Mouse (Mus musculus) myocyte (in vitro differentiated cells): ENCODE results near the gene Lrig1. TPM values are rescaled to one million over a fixed set of nuclear protein-coding genes. Genes with fewer than 3 reads are reported as not detected.
A peak's percentile ranks its signal among the peaks of the same experiment; 100 is the strongest.

Experiments
- H3K27me3 ChIP-seq: one replicate; pipeline ENCODE4 v1.6.1; 2011; ENCODE audit not compliant: control insufficient read depth, insufficient read depth, insufficient read length
- H3K36me3 ChIP-seq: one replicate; pipeline ENCODE4 v1.6.1; 2011; ENCODE audit not compliant: control insufficient read depth, insufficient read depth
- H3K4me2 ChIP-seq: one replicate; pipeline ENCODE4 v1.6.1; 2011; ENCODE audit warnings: low read depth, control low read depth
- H3K4me3 ChIP-seq: one replicate; pipeline ENCODE4 v1.5.1; 2011; ENCODE audit warnings: mild to moderate bottlenecking, control low read depth, moderate library complexity
- H3K79me2 ChIP-seq: one replicate; pipeline ENCODE4 v1.6.1; 2011; ENCODE audit not compliant: control insufficient read depth, insufficient read depth
- H3ac ChIP-seq: one replicate; pipeline ENCODE4 v1.6.1; 2011; ENCODE audit not compliant: control insufficient read depth, insufficient read length
- CEBPB ChIP-seq: IDR thresholded peaks from 2 replicates; pipeline ENCODE4 v1.6.1; 2011; ENCODE audit warnings: mild to moderate bottlenecking, moderate library complexity; ENCODE audit not compliant: poor library complexity, insufficient read depth, severe bottlenecking
- E2F4 ChIP-seq: IDR thresholded peaks from one replicate; pipeline ENCODE4 v1.6.1; 2011; ENCODE audit warnings: mild to moderate bottlenecking, control low read depth, moderate library complexity; ENCODE audit not compliant: insufficient read depth
- MAX ChIP-seq: IDR thresholded peaks from one replicate; pipeline ENCODE4 v1.6.1; 2011; ENCODE audit warnings: low read depth, mild to moderate bottlenecking, control low read depth
- MYOD1 ChIP-seq, 3 experiments: IDR thresholded peaks; one replicate each; pipeline ENCODE4 v1.6.1; 2011; ENCODE audit warnings: control low read depth in 2 of 3, low read depth in 2 of 3, mild to moderate bottlenecking in 2 of 3, moderate library complexity in 1 of 3; ENCODE audit not compliant: insufficient read length in 2 of 3, control insufficient read depth in 1 of 3
- MYOG ChIP-seq, 3 experiments: IDR thresholded peaks; one replicate each; pipeline ENCODE4 v1.6.1; 2011; ENCODE audit warnings: control low read depth in 2 of 3, low read depth in 2 of 3, mild to moderate bottlenecking in 2 of 3; ENCODE audit not compliant: insufficient read length in 2 of 3, control insufficient read depth in 1 of 3, insufficient read depth in 1 of 3
- POLR2A ChIP-seq: IDR thresholded peaks from one replicate; pipeline ENCODE4 v1.6.1; 2011; ENCODE audit warnings: low read depth, mild to moderate bottlenecking, control low read depth, moderate library complexity; ENCODE audit not compliant: insufficient read length
- POLR2AphosphoS2 ChIP-seq: IDR thresholded peaks from one replicate; pipeline ENCODE4 v1.6.1; 2011; ENCODE audit warnings: low read depth, control low read depth; ENCODE audit not compliant: insufficient read length
- REST ChIP-seq: IDR thresholded peaks from one replicate; pipeline ENCODE4 v1.6.1; 2011; ENCODE audit warnings: mild to moderate bottlenecking, control low read depth, moderate library complexity; ENCODE audit not compliant: insufficient read depth, insufficient read length
- SRF ChIP-seq: IDR thresholded peaks from one replicate; pipeline ENCODE4 v1.6.1; 2011; ENCODE audit warnings: low read depth; ENCODE audit not compliant: control insufficient read depth, insufficient read length
- TCF12 ChIP-seq: IDR thresholded peaks from one replicate; pipeline ENCODE4 v1.6.1; 2011; ENCODE audit warnings: mild to moderate bottlenecking, control low read depth; ENCODE audit not compliant: poor library complexity, insufficient read depth, severe bottlenecking
- TCF3 ChIP-seq: IDR thresholded peaks from one replicate; pipeline ENCODE4 v1.6.1; 2011; ENCODE audit warnings: low read depth, control low read depth; ENCODE audit not compliant: insufficient read length
- USF1 ChIP-seq: IDR thresholded peaks from one replicate; pipeline ENCODE4 v1.6.1; 2011; ENCODE audit warnings: low read depth, mild to moderate bottlenecking, control low read depth, moderate library complexity
- polyA plus RNA-seq: library from polyadenylated mRNA; unstranded; fragments of >200 nt; fragmentation: generic; extraction: Trizol; gene quantifications from one replicate; pipeline ENCODE4 v1.2.1, GENCODE M21; 2012; ENCODE audit warnings: missing spikeins

Lrig1 gene
- polyA plus RNA-seq, 1 experiment = 22.1 TPM

DNA sequence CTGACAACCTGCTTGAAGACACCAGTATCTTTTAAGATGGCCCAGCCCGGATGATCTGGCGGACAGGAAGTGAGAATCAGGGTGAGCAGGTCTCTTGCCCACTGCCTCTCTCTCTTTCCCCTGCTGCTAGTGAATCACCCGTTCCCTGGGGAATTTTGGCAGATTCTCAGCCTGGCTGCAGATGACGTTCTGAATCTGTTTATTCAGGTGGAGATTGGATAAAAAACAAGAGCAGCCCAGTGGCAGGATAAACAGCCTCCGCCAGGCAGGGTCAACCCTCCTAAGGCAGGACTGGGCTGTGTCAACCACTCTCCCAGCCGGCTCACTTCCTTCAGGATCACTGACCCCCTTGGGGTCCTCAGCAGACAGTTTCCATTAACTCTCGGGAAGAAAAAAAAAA is 59.7 kb downstream of the Lrig1 start:
- H3K4me3 ChIP-seq = no peak overlapping the region
- peaks cover 41% of the 10 kb centered on the region for H3K79me2 ChIP-seq
- H3K4me2 ChIP-seq = peak overlapping the region; percentile 79
- no peak for TF ChIP-seq TCF3
- no peak for TF ChIP-seq USF1
- peak in 1 of 3 experiments; percentile 10 for TF ChIP-seq MYOD1 (IDR thresholded peaks at IDR 0.05; ENCODE audit: control insufficient read depth in 1 of 3, insufficient read length in 2 of 3, low read depth in 2 of 3)
- peak; percentile 72 for TF ChIP-seq TCF12
- TF ChIP-seq POLR2A = no peak
- TF ChIP-seq MAX = peak; percentile 23
- TF ChIP-seq CEBPB = no peak
- no peak overlapping the region for H3ac ChIP-seq
- H3K27me3 ChIP-seq = no peaks in the 10 kb centered on the region
- H3K36me3 ChIP-seq = no peaks in the 10 kb centered on the region

DNA sequence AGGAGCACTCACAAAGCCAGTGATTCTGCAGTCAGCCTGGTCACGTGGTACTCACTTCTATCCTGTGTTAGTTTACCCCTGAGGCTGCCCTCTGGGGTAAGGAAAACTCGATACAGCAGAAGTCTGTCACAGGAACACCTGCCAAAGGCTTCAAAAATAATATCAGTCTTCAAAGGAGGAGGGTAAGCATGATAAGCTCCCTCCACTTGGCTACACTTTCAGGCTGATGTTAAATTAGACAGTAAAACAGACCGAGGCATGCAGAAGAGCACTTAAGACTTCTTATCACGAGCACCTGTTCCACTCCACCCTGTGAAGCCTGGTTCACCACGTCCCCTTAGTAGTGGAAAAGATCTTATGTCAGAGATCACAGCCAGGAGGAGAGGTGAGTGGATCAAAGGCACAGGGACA is 62.9 kb downstream of the Lrig1 start:
- Histone ChIP-seq H3ac (no peak overlapping the region), H3K79me2 (peaks cover 19% of the 10 kb centered on the region), H3K4me2 (no peak overlapping the region), H3K36me3 (no peaks in the 10 kb centered on the region), H3K27me3 (no peaks in the 10 kb centered on the region), H3K4me3 (no peak overlapping the region)
- TF ChIP-seq REST (no peak), MYOG (IDR thresholded peaks at IDR 0.05; ENCODE audit: control insufficient read depth in 1 of 3, insufficient read depth in 1 of 3, insufficient read length in 2 of 3, low read depth in 2 of 3) (peak in 2 of 3 experiments; percentile 18 to 48), E2F4 (no peak), POLR2AphosphoS2 (no peak), MYOD1 (IDR thresholded peaks at IDR 0.05; ENCODE audit: control insufficient read depth in 1 of 3, insufficient read length in 2 of 3, low read depth in 2 of 3) (peak; percentile 34 to 80 (median 66)), CEBPB (no peak), TCF3 (no peak), POLR2A (no peak), SRF (no peak), USF1 (peak; percentile 21), MAX (no peak), TCF12 (peak; percentile 28)

DNA sequence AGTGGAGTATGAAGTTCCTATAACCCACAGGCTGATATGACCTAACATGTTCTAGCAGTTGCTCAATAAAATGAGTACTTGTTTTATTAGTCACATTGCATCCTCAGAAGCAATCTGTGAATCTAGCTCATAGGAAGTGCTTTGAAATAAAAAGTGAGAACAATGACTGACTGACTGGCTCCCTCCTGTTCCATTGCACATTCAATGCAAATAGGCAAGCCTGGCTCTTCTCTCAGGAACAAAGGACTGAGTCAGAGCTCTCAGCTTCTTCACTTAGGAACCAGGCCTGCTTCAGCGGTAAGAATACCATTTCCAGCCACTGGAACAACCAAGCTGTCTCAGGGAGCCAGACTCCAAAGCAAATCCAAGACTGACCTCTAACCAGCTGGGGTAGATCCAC is 64.6 kb downstream of the Lrig1 start:
- Histone ChIP-seq H3K79me2 (peaks cover 7% of the 10 kb centered on the region), H3ac (no peak overlapping the region), H3K4me2 (no peak overlapping the region), H3K27me3 (no peaks in the 10 kb centered on the region), H3K4me3 (no peak overlapping the region), H3K36me3 (no peaks in the 10 kb centered on the region)
- TF ChIP-seq MAX (no peak), SRF (no peak), TCF3 (no peak), POLR2AphosphoS2 (no peak), REST (no peak), CEBPB (no peak), MYOG (IDR thresholded peaks at IDR 0.05; ENCODE audit: control insufficient read depth in 1 of 3, insufficient read depth in 1 of 3, insufficient read length in 2 of 3, low read depth in 2 of 3) (no peak)

DNA sequence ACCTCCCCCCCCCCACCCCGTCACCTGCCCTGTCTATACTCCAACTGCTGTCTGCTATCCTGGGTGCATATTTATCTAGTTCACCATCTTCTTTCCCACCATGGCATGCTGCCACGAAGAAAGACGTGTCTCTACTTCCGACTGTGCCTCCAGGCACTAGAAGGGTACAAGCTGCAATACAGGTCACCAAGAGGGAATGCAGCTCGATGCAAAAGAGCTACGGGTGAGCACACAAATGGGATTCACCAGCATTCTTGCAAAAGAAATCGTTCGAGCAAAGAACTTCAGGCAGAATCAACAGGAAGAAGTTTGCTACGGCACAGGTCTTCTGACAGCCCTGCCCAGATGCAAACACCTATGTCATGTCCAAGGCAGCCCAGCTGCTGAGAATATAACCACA is 65.2 kb downstream of the Lrig1 start:
- H3ac ChIP-seq = no peak overlapping the region
- TF ChIP-seq POLR2A (no peak), MAX (no peak), REST (no peak), TCF12 (no peak), E2F4 (no peak), TCF3 (no peak), CEBPB (no peak), MYOD1 (IDR thresholded peaks at IDR 0.05; ENCODE audit: control insufficient read depth in 1 of 3, insufficient read length in 2 of 3, low read depth in 2 of 3) (no peak), MYOG (IDR thresholded peaks at IDR 0.05; ENCODE audit: control insufficient read depth in 1 of 3, insufficient read depth in 1 of 3, insufficient read length in 2 of 3, low read depth in 2 of 3) (no peak), POLR2AphosphoS2 (no peak), USF1 (no peak), SRF (no peak)
- H3K27me3 ChIP-seq = no peaks in the 10 kb centered on the region

DNA sequence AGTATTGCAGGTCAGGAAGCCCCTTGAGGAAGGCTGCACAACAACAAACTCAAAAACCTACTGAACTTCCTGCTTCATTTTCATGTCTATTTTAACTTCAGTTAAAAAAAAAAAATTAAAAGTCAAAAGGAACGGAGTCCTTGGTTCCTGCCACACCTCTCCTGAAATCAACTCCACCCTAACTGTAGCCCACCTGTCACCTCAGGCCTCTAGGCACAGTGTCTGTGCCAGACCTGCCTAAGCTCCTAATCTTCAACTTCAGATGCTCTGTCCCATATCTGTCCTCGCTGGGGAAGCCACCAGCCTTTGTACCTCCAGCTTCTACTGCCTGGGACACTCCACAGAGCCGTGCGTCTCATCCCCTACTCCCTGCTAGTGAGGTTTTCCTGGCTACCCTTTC is 65.7 kb downstream of the Lrig1 start:
- Histone ChIP-seq H3K36me3 (no peaks in the 10 kb centered on the region), H3K4me2 (no peak overlapping the region), H3K27me3 (no peaks in the 10 kb centered on the region), H3K4me3 (no peak overlapping the region), H3K79me2 (peaks cover 9% of the 10 kb centered on the region), H3ac (no peak overlapping the region)
- TF ChIP-seq POLR2A = no peak
- TF ChIP-seq REST = no peak
- no peak for TF ChIP-seq USF1
- no peak for TF ChIP-seq MYOG (IDR thresholded peaks at IDR 0.05; ENCODE audit: control insufficient read depth in 1 of 3, insufficient read depth in 1 of 3, insufficient read length in 2 of 3, low read depth in 2 of 3)
- TF ChIP-seq TCF3 = no peak
- TF ChIP-seq MAX = no peak
- no peak for TF ChIP-seq E2F4
- no peak for TF ChIP-seq TCF12
- no peak for TF ChIP-seq CEBPB

More for the DNA sequence above, 65.2 kb downstream of the Lrig1 start:
- Histone ChIP-seq H3K4me3 (no peak overlapping the region), H3K79me2 (peaks cover 9% of the 10 kb centered on the region), H3K4me2 (no peak overlapping the region), H3K36me3 (no peaks in the 10 kb centered on the region)
